Mouse (Mus musculus): ENCODE results near the gene Catspere2. TPM values are rescaled to one million over a fixed set of nuclear protein-coding genes. Genes with fewer than 3 reads are reported as not detected.
"Not testable (repeated sequence)": the region's sequence is repeated elsewhere in the genome, so short reads cannot be mapped to it uniquely, and the experiment has no call there.

Gene Catspere2
- 1 to 10 TPM; 4.0 to 5.0 TPM for total RNA-seq (2021)

- intact Hi-C loops (cut with DNase I): loop anchor here (5.0 to 10.0 kb wide), 2 partner anchors 202 to 334 kb away; partner anchors contain the start of genes Cox20 and Desi2
Observed at GRCm38 (mm10) chr1:177983024-177983450, at the start of gene Catspere2. Catspere2 (plus strand) TSS chr1:177983423.

GRCm38 (mm10) chr1:177940422-177940977 is 42.7 kb upstream of the Catspere2 start:
- DNase-seq (ENCODE audit: low spot score in 2 of 2): peak; percentile 4 to 6
- intact Hi-C loops (cut with DNase I): loop anchor here (10.0 kb wide), 2 partner anchors 364 to 524 kb away; no protein-coding TSS in a partner anchor

More at GRCm38 (mm10) chr1:177983024-177983450, at the start of gene Catspere2:
- peak; percentile 97 to 98 for DNase-seq (ENCODE audit: low spot score in 2 of 2)

GRCm38 (mm10) chr1:177981276-177981675 is 1.9 kb upstream of the Catspere2 start:
- intact Hi-C loops (cut with DNase I): loop anchor here (5.0 to 10.0 kb wide), 2 partner anchors 204 to 336 kb away; partner anchors contain the start of genes Cox20 and Desi2
- DNase-seq (ENCODE audit: low spot score in 2 of 2): no peak

GRCm38 (mm10) chr1:177983582-177983981 is 359 bp downstream of the Catspere2 start:
- intact Hi-C loops (cut with DNase I): loop anchor here (5.0 to 10.0 kb wide), 2 partner anchors 201 to 334 kb away; partner anchors contain the start of genes Cox20 and Desi2
- peak in 1 of 2 experiments; percentile 25 for DNase-seq (ENCODE audit: low spot score in 2 of 2)

- no peak for DNase-seq (ENCODE audit: low spot score in 2 of 2)
- intact Hi-C loops (cut with DNase I): loop anchor here (5.0 to 10.0 kb wide), 2 partner anchors 201 to 333 kb away; partner anchors contain the start of genes Cox20 and Desi2
Observed at GRCm38 (mm10) chr1:177984206-177984605, 983 bp downstream of the Catspere2 start.

GRCm38 (mm10) chr1:177987476-177987875 is 4.3 kb downstream of the Catspere2 start:
- intact Hi-C loops (cut with DNase I): loop anchor here (10.0 kb wide), 1 partner anchor 197 kb away; the partner anchor contains the start of gene Desi2
- DNase-seq (ENCODE audit: low spot score in 2 of 2): not testable (repeated sequence)

- DNase-seq (ENCODE audit: low spot score in 2 of 2): not testable (repeated sequence)
Observed at GRCm38 (mm10) chr1:178072798-178073197, 89.6 kb downstream of the Catspere2 start.

GRCm38 (mm10) chr1:178097865-178098264 is 114.6 kb downstream of the Catspere2 start:
- intact Hi-C loops (cut with DNase I); DNase-seq (ENCODE audit: low spot score in 2 of 2): not testable (repeated sequence)

More at GRCm38 (mm10) chr1:178072798-178073197, 89.6 kb downstream of the Catspere2 start:
- intact Hi-C loops (cut with DNase I): not testable (repeated sequence)

- not testable (repeated sequence) for DNase-seq (ENCODE audit: low spot score in 2 of 2)
- intact Hi-C loops (cut with DNase I): loop anchor here (2.0 kb wide), 1 partner anchor 232 kb away; no protein-coding TSS in a partner anchor
Observed at GRCm38 (mm10) chr1:178108514-178108913, 125.3 kb downstream of the Catspere2 start.

- intact Hi-C loops (cut with DNase I): loop anchor here (1.0 kb wide), 1 partner anchor 215 kb away; no protein-coding TSS in a partner anchor
- DNase-seq (ENCODE audit: low spot score in 2 of 2): not testable (repeated sequence)
Observed at GRCm38 (mm10) chr1:178122236-178122635, 139.0 kb downstream of the Catspere2 start.

- intact Hi-C loops (cut with DNase I): no loop called here
- no peak for DNase-seq (ENCODE audit: low spot score in 2 of 2)
Observed at GRCm38 (mm10) chr1:178134288-178134687, 151.1 kb downstream of the Catspere2 start.

GRCm38 (mm10) chr1:178146513-178146912 is 163.3 kb downstream of the Catspere2 start:
- DNase-seq (ENCODE audit: low spot score in 2 of 2): peak; percentile 61 to 64
- intact Hi-C loops (cut with DNase I): loop anchor here (5.0 kb wide), 1 partner anchor 316 kb away; no protein-coding TSS in a partner anchor

- DNase-seq (ENCODE audit: low spot score in 2 of 2): not testable (repeated sequence)
- intact Hi-C loops (cut with DNase I): loop anchor here (1.0 to 5.0 kb wide), 3 partner anchors 39 to 315 kb away; no protein-coding TSS in a partner anchor
Observed at GRCm38 (mm10) chr1:178146915-178147314, 163.7 kb downstream of the Catspere2 start.

GRCm38 (mm10) chr1:178182251-178182650 is 199.0 kb downstream of the Catspere2 start:
- intact Hi-C loops (cut with DNase I): loop anchor here (10.0 kb wide), 2 partner anchors 123 to 197 kb away; partner anchors contain the start of gene Catspere2
- DNase-seq (ENCODE audit: low spot score in 2 of 2): no peak

- DNase-seq (ENCODE audit: low spot score in 2 of 2): no peak
- intact Hi-C loops (cut with DNase I): loop anchor here (10.0 kb wide), 2 partner anchors 119 to 201 kb away; partner anchors contain the start of gene Catspere2
Observed at GRCm38 (mm10) chr1:178185591-178185990, 202.4 kb downstream of the Catspere2 start.

- intact Hi-C loops (cut with DNase I): loop anchor here (10.0 kb wide), 2 partner anchors 117 to 203 kb away; partner anchors contain the start of gene Catspere2
- DNase-seq (ENCODE audit: low spot score in 2 of 2): peak; percentile 95 to 99
Observed at GRCm38 (mm10) chr1:178187216-178187791, 204.1 kb downstream of the Catspere2 start, which contains the start of gene Desi2. Desi2 (plus strand) TSS chr1:178187417.

GRCm38 (mm10) chr1:178187810-178188209 is 204.6 kb downstream of the Catspere2 start:
- DNase-seq (ENCODE audit: low spot score in 2 of 2): not testable (repeated sequence)
- intact Hi-C loops (cut with DNase I): loop anchor here (10.0 kb wide), 2 partner anchors 117 to 203 kb away; partner anchors contain the start of gene Catspere2

- no peak for DNase-seq (ENCODE audit: low spot score in 2 of 2)
- intact Hi-C loops (cut with DNase I): loop anchor here (10.0 kb wide), 2 partner anchors 116 to 204 kb away; partner anchors contain the start of gene Catspere2
Observed at GRCm38 (mm10) chr1:178188386-178188785, 205.2 kb downstream of the Catspere2 start.

GRCm38 (mm10) chr1:178205701-178206325 is 222.6 kb downstream of the Catspere2 start:
- intact Hi-C loops (cut with DNase I): no loop called here
- no peak for DNase-seq (ENCODE audit: low spot score in 2 of 2)
